Mouse (Mus musculus) ES-E14 (cell line): ENCODE data around the gene BC107364.

Experiments
- HCFC1 ChIP-seq: IDR thresholded peaks from 2 replicates; pipeline ENCODE4 v1.6.1; 2012; ENCODE audit warnings: low read length, inconsistent platforms, borderline replicate concordance; ENCODE audit not compliant: insufficient read depth
- MAFK ChIP-seq: IDR thresholded peaks from 2 replicates; pipeline ENCODE4 v1.6.1; 2014; ENCODE audit warnings: mild to moderate bottlenecking, low read depth, low read length, inconsistent platforms; ENCODE audit not compliant: insufficient read depth
- ZNF384 ChIP-seq: IDR thresholded peaks from 2 replicates; pipeline ENCODE4 v1.6.1; 2012; ENCODE audit warnings: low read depth, low read length, inconsistent platforms

GRCm38 (mm10) chr3:96440578-96440977 lies 11.5 kb downstream of the BC107364 start:
- TF ChIP-seq MAFK (no peak), ZNF384 (no peak), HCFC1 (no peak)
